Mouse (Mus musculus): ENCODE measurements around the gene D3Ertd751e.

D3Ertd751e gene

DNA sequence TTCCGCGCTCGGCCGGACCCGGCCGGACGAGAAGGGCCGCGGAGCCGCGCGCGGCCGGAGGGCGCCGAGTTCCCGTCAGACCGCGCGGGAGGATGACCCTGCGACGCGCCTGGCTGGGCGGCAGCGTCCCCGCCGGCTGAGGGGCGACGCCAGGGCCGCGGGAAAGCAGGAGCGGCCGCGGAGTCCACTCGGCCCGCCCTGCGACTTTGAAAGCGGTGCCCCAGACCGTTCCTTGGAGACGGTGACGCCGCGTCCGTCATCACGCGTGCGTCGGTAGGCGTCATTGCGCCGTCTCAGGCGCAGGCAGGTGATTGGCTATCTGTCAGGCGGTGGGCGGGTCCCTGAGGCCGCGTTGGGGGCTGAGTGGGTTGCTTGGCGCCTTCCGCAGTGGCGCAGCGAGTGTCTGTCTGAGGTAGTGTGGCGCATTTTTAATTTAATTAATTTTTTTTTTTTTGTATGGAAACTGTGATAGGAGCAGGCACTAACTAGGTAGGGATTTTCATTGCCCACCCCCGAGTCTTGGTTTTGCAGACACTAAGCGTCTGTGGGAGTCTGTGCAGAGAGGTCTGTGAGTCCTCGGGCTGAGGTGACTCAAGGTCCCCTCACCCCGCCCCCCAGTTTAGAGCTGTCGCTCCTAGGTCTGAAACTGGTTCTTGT, at the start of gene D3Ertd751e, which contains the start of gene Sclt1:
Gene D3Ertd751e (plus strand): TSS at position 334 of the 657 bp plus-strand sequence.
Gene Sclt1 (minus strand): TSS at position 237 of the 657 bp plus-strand sequence.
- DNase-seq: peak; percentile 97 to 98

DNA sequence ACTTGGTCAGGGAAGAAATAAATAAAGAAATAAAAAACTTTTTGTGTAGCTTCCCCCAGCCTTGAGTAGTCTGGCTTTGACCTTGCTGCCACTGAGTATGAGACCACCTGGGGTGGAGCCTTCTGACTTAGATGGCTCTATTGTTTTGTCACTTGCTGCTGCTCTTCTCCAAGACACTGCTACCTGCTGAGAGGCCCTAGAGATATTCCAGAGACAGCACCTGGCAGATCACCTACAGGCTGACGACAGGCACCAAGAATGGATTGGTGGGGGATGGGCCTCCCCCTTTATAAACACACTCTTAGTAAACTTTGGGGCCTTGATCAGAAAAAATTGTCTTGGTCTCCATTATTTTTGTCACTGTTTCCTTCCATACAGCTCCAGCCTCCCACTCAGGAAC, 46.7 kb upstream of the D3Ertd751e start:
- no peak for DNase-seq

DNA sequence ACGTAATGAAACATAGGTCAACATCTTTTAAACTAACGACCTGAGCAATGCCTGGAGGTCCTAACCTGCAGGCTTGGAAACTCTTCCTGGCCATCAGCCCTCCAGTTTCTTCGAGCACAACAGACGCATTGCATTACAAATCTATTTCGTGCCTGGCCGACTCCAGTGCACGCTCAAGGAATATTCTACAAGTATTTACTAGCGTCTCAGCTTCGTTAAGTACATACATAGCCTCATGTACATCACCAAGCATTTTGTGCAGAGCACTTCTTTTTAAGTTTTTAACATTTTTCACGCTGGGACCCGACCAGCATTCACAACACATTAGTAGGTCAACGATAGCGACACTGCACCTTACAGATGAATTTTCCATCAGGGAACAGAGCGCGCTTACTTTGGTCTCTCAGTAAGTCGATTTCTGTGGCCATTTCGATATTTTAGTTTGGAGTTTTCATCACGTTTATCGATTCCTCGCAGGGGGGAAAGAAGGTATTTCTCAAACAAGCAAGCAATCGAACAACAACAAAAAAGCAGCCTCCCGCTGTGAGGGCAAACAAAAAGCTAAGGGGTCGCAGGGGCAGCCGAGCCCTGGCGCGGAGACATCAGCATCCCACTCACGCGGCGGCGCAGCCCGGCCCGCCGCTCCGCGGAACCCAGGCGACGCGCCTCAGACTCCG, 672 bp upstream of the D3Ertd751e start:
- DNase-seq: peak in 1 of 2 experiments; percentile 5

DNA sequence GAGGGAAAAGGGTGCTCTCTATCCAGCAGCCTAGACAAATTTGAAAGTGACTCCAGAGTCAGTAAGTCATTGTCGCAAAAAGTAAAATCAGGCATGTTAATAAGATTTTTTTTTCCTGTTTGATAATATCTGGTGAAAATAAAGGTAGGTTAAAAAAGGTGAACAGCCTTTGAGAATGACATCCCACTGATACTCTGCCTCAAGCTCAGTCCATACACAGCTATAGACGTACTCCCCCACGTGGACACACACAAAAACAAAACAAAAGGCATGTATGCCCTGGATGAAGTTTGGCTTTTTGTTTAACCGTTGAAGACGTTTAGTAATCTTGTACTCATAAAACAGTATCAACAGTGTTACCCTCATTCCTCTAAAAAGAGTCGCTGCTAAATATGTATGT, 1.0 kb downstream of the D3Ertd751e start:
- DNase-seq: peak in 1 of 2 experiments; percentile 16

DNA sequence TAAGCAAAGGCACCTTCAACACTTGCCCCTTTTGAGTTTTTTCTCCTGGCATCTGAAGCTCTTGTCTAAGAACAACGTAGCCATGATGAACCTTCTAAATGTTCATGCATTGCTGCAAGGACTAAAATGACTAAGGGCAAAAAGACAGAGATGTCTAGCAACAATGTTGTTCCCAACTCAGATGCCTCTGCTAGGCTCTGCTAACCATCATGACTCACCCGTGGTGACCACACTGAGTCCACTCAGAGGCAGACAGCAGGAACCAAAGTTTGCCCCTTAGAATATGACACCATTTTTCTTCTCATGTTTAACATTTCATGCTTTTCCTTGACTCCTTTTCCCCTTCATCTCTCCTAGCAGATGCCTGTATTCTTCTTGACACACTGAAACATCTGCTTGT, 12.1 kb downstream of the D3Ertd751e start:
- no peak for DNase-seq

DNA sequence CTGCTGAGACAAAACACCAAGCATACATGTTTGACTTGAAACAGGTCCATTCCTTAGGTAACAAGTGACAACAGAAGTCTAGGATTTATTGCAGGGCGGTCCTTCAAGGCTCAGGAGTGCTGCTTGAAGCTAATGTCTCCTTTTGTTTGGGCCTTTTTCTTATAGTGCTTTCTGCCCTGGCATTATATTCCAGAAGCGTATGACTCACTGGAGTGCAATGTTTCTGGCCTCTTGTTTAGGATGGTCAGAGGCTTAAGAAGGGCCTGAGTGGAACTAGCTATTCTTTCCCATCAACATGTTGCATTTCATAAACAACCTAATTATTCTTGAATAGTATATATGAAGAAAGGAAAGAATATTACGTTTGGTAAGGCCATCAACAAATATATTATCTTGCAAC, 19.7 kb downstream of the D3Ertd751e start:
- DNase-seq: no peak

DNA sequence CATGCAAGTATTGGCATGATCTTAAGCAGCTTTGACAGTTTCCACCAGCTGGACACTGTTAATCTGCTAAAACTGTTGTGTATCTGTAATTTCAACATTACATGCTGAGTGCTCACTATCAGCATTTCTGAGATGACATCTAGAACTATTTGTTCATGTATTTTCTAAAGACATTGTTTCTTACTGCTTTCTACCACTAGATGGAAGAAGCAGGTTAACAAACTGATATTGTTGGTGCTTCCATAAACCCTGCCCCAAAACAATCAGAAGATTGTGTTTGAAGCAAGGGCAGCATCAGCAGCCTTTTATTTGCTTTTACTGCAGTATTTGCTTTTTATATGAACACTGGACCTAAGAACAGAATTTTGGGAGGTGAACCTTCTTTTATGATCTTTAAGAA, 70.0 kb downstream of the D3Ertd751e start:
- no peak for DNase-seq

Data from kidney, postnatal 25 days (tissue).